Mouse (Mus musculus) forebrain, embryonic 16.5 days (tissue): ENCODE results near the gene Tecpr2. TPM values are rescaled to one million over a fixed set of nuclear protein-coding genes. Genes with fewer than 3 reads are reported as not detected.

ENCODE experiments used
- ATAC-seq: fragments of 200-750 bp; cut with Nextera tagmentation; 2 replicates; pipeline ENCODE4 v1.8.0; 2017; ENCODE audit warnings: mild to moderate bottlenecking, moderate library complexity
- H3K27ac ChIP-seq: fragments of 300-500 bp; sonication (generic); 2 replicates; pipeline ENCODE4 v1.5.1; 2014; ENCODE audit warnings: low read length, control low read depth
- H3K27me3 ChIP-seq: fragments of 300-500 bp; sonication (generic); replicated peaks from 2 replicates; pipeline ENCODE4 v1.6.1; 2014; ENCODE audit warnings: low read length; ENCODE audit not compliant: control insufficient read depth, insufficient read depth
- H3K36me3 ChIP-seq: fragments of 300-500 bp; sonication (generic); 2 replicates; pipeline ENCODE4 v1.6.1; 2014; ENCODE audit not compliant: control insufficient read depth, insufficient read depth
- H3K4me1 ChIP-seq: fragments of 300-500 bp; sonication (generic); replicated peaks from 2 replicates; pipeline ENCODE4 v1.6.1; 2014; ENCODE audit warnings: low read length; ENCODE audit not compliant: control insufficient read depth, insufficient read depth
- H3K4me2 ChIP-seq: fragments of 300-500 bp; sonication (generic); 2 replicates; pipeline ENCODE4 v1.6.1; 2014; ENCODE audit warnings: mild to moderate bottlenecking, low read length, control low read depth
- H3K4me3 ChIP-seq: fragments of 300-500 bp; sonication (generic); replicated peaks from 2 replicates; pipeline ENCODE4 v1.5.1; 2014; ENCODE audit warnings: mild to moderate bottlenecking, low read length, control low read depth
- H3K9ac ChIP-seq: fragments of 300-500 bp; sonication (generic); replicated peaks from 2 replicates; pipeline ENCODE4 v1.6.1; 2014; ENCODE audit warnings: low read depth, low read length, control low read depth
- H3K9me3 ChIP-seq: fragments of 300-500 bp; sonication (generic); 2 replicates; pipeline ENCODE4 v1.6.1; 2016; ENCODE audit warnings: low read length; ENCODE audit not compliant: control insufficient read depth
- WGBS: fragments of 180-500 bp; shearing (Covaris S2); extraction: QIAGEN DNeasy Blood & Tissue Kit; methylation state at CpG from one replicate; pipeline ENCODE4 v1.1.7; 2014; 5-methylcytosine and 5-hydroxymethylcytosine counted together
- polyA plus RNA-seq: library from polyadenylated mRNA; unstranded; fragments of >200 nt; fragmentation: Nextera tagmentation; extraction: Ambion mirVana; gene quantifications from 2 replicates; pipeline ENCODE4 v1.2.1, GENCODE M21; 2015

The Tecpr2 gene
- polyA plus RNA-seq, 1 experiment from 2014 or later = 9.3 TPM

DNA sequence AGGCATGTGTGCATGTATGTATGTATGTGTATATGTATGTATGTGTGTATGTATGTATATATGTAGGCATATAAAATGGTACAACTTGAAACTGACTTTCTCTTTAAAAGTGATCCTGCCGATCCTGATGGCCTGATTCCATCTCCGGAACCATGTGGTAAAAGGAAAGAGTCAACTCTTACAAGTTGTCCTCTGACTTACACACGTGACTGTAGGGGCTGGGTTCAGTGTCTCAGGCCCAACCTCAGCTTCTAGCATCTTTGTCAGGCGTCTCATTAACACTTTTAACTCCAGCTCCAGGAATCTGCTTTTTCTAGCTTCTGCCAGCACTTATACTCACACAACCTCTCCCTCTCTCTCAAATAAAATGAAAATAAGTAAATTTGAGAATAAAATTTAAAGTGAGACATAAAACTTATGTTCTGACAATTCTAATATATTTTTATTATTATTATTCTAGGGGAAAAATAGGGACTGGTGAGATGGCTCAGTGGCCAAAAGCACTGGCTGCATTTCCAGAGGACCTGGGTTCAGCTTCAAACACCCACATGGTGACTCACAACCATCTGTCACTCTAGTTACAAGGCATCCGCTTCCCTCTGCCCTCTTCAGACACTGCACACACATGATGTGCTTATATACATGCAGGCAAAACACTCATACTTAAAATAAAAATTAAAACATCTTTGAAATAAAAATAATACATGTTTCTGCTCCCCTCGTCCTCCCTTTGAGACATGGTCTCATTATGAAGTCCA, 63.7 kb downstream of the Tecpr2 start:
- 82% methylated on average over 6 of the region's 6 CpGs for WGBS
- no peak overlapping the region for H3K27ac ChIP-seq
- no peak overlapping the region for H3K4me3 ChIP-seq
- H3K4me2 ChIP-seq = no peak overlapping the region
- ATAC-seq = no peak
- H3K36me3 ChIP-seq = peaks cover 4% of the 10 kb centered on the region; the same call in 1 of the 2 replicates
- H3K4me1 ChIP-seq = no peaks in the 10 kb centered on the region
- no peaks in the 10 kb centered on the region for H3K27me3 ChIP-seq
- H3K9ac ChIP-seq = no peak overlapping the region
- no peaks in the 10 kb centered on the region for H3K9me3 ChIP-seq

GRCm38 (mm10) chr12:110953443-110953842, 64.4 kb downstream of the Tecpr2 start:
- Histone ChIP-seq H3K4me2 (no peak overlapping the region), H3K9me3 (no peaks in the 10 kb centered on the region), H3K36me3 (peaks cover 4% of the 10 kb centered on the region; the same call in 1 of the 2 replicates), H3K9ac (no peak overlapping the region), H3K27ac (no peak overlapping the region), H3K27me3 (no peaks in the 10 kb centered on the region), H3K4me1 (no peaks in the 10 kb centered on the region), H3K4me3 (no peak overlapping the region)
- WGBS = 92% methylated on average over 3 of the region's 3 CpGs
- no peak for ATAC-seq

GRCm38 (mm10) chr12:110953900-110954299, 64.8 kb downstream of the Tecpr2 start:
- no peaks in the 10 kb centered on the region for H3K9me3 ChIP-seq
- no peak overlapping the region for H3K27ac ChIP-seq
- no peak overlapping the region for H3K4me3 ChIP-seq
- no peak for ATAC-seq
- no peak overlapping the region for H3K9ac ChIP-seq
- WGBS = 88% methylated on average over 2 of the region's 2 CpGs
- H3K36me3 ChIP-seq = peaks cover 4% of the 10 kb centered on the region; the same call in 1 of the 2 replicates
- H3K27me3 ChIP-seq = no peaks in the 10 kb centered on the region
- no peak overlapping the region for H3K4me2 ChIP-seq
- H3K4me1 ChIP-seq = no peaks in the 10 kb centered on the region

- H3K36me3 ChIP-seq = peaks cover 4% of the 10 kb centered on the region; the same call in 1 of the 2 replicates
- H3K9me3 ChIP-seq = no peaks in the 10 kb centered on the region
- H3K27ac ChIP-seq = no peak overlapping the region
- H3K9ac ChIP-seq = no peak overlapping the region
- no peaks in the 10 kb centered on the region for H3K4me1 ChIP-seq
- H3K4me2 ChIP-seq = no peak overlapping the region
- no peak for ATAC-seq
- WGBS = 90% methylated on average over 4 of the region's 4 CpGs
- H3K27me3 ChIP-seq = no peaks in the 10 kb centered on the region
- no peak overlapping the region for H3K4me3 ChIP-seq
These were observed 65.4 kb downstream of the Tecpr2 start for GRCm38 (mm10) chr12:110954351-110954991.

GRCm38 (mm10) chr12:110961973-110962372, 72.9 kb downstream of the Tecpr2 start:
- no peak overlapping the region for H3K27ac ChIP-seq
- no peak overlapping the region for H3K4me2 ChIP-seq
- no peak for ATAC-seq
- no peaks in the 10 kb centered on the region for H3K36me3 ChIP-seq
- H3K9ac ChIP-seq = no peak overlapping the region
- no peak overlapping the region for H3K4me3 ChIP-seq
- no peaks in the 10 kb centered on the region for H3K27me3 ChIP-seq
- H3K9me3 ChIP-seq = no peaks in the 10 kb centered on the region
- no peaks in the 10 kb centered on the region for H3K4me1 ChIP-seq
- WGBS = 84% methylated on average over 2 of the region's 2 CpGs

GRCm38 (mm10) chr12:110965500-110965899, 76.4 kb downstream of the Tecpr2 start:
- Histone ChIP-seq H3K4me3 (no peak overlapping the region), H3K4me2 (no peak overlapping the region), H3K27me3 (no peaks in the 10 kb centered on the region), H3K4me1 (no peaks in the 10 kb centered on the region), H3K9me3 (no peaks in the 10 kb centered on the region), H3K27ac (no peak overlapping the region), H3K36me3 (peaks cover 11% of the 10 kb centered on the region), H3K9ac (no peak overlapping the region)
- WGBS = 74% methylated on average over 3 of the region's 3 CpGs
- ATAC-seq = no peak

- Histone ChIP-seq H3K27me3 (no peaks in the 10 kb centered on the region), H3K4me1 (no peaks in the 10 kb centered on the region), H3K27ac (no peak overlapping the region), H3K4me2 (no peak overlapping the region), H3K4me3 (no peak overlapping the region), H3K9ac (no peak overlapping the region), H3K9me3 (no peaks in the 10 kb centered on the region), H3K36me3 (peaks cover 16% of the 10 kb centered on the region)
- 91% methylated on average over 4 of the region's 4 CpGs for WGBS
- ATAC-seq = no peak
These were observed 77.0 kb downstream of the Tecpr2 start for GRCm38 (mm10) chr12:110966079-110966478.

DNA sequence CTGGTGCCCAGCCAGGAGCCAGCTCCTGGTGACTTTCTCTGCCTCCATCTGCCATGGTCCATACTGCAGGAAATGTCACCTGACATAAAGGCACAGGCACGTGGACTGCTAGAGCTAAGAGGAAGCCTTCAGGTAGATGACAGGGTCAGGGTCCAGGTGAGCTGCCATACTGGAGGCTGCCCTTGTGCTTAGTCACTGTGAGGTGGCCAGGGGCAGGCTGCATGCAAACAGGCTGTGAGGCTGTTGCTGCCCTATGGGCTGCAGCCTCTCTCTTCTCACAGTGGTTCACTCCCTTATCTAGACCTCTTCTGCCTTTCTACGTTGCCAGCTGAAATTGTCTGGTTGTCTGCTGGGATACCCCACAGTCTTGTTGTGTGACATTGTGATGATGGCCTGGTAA, 78.1 kb downstream of the Tecpr2 start:
- H3K27me3 ChIP-seq = no peaks in the 10 kb centered on the region
- 95% methylated on average over 2 of the region's 2 CpGs for WGBS
- H3K4me3 ChIP-seq = no peak overlapping the region
- H3K36me3 ChIP-seq = peaks cover 16% of the 10 kb centered on the region
- H3K4me2 ChIP-seq = no peak overlapping the region
- no peak overlapping the region for H3K9ac ChIP-seq
- H3K27ac ChIP-seq = no peak overlapping the region
- no peak for ATAC-seq
- no peaks in the 10 kb centered on the region for H3K9me3 ChIP-seq
- no peaks in the 10 kb centered on the region for H3K4me1 ChIP-seq

DNA sequence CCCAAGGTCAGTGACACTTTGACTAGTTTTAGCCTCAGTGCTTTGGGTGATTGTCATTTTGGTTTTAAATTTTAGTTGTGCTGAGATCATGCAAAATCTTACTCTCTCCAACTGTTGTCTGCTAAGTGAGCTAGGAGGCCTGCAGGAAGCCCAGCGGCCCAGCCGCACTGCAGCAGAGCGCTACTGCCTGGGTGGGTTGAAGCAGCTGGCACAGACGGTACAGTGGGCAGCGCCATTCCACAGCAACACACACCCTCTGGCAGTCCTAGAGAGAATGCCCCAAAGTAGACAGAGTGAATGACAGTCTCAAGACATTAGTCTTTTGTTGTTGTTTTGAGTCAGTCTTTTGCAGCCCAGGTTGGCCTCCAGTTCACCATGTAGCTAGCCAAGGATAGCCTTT, 81.3 kb downstream of the Tecpr2 start:
- Histone ChIP-seq H3K4me3 (no peak overlapping the region), H3K36me3 (peaks cover 16% of the 10 kb centered on the region), H3K9me3 (no peaks in the 10 kb centered on the region), H3K4me1 (no peaks in the 10 kb centered on the region), H3K27ac (no peak overlapping the region), H3K9ac (no peak overlapping the region), H3K4me2 (no peak overlapping the region), H3K27me3 (no peaks in the 10 kb centered on the region)
- ATAC-seq = no peak
- 87% methylated on average over 5 of the region's 5 CpGs for WGBS
